Mouse (Mus musculus): ENCODE measurements around the gene Olfr1377.

DNA sequence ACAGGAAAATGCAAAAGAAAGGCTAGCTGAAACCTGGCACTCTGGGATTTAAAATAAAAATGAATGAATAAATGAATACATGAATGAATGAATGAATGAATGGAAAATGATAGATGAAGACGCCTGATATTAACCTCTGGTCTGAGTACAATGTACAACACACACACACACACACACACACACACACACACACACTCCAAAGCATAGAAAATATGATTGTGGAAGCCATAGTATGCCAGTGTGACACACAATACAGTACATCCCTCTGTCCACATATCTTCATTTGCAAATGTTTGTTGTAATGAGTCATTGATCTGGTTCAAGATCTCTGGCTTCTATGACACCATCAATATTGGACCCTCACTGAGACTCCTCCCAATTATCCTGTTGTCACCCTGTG lies 49.7 kb upstream of the Olfr1377 start:
- TF ChIP-seq CTCF (conservative IDR thresholded peaks at IDR 0.05; ENCODE audit: low read length) (no peak), POU5F1 (IDR thresholded peaks at IDR 0.05; ENCODE audit: borderline replicate concordance, low read length) (no peak), NANOG (IDR thresholded peaks at IDR 0.05; ENCODE audit: borderline replicate concordance, low read length) (no peak)
